Mouse (Mus musculus) olfactory bulb, adult 2 months (tissue): ENCODE data around the gene Retnla.

Experiments used
- CTCF ChIP-seq: fragments of 200-500 bp; IDR thresholded peaks from 2 replicates; pipeline ENCODE4 v1.5.1; 2012; ENCODE audit warnings: low read depth, mild to moderate bottlenecking, low read length, moderate library complexity; ENCODE audit not compliant: insufficient read depth
- POLR2A ChIP-seq: fragments of 200-500 bp; IDR thresholded peaks from 2 replicates; pipeline ENCODE4 v1.6.1; 2012; ENCODE audit warnings: mild to moderate bottlenecking, low read depth, low read length, moderate library complexity; ENCODE audit not compliant: insufficient read depth

DNA sequence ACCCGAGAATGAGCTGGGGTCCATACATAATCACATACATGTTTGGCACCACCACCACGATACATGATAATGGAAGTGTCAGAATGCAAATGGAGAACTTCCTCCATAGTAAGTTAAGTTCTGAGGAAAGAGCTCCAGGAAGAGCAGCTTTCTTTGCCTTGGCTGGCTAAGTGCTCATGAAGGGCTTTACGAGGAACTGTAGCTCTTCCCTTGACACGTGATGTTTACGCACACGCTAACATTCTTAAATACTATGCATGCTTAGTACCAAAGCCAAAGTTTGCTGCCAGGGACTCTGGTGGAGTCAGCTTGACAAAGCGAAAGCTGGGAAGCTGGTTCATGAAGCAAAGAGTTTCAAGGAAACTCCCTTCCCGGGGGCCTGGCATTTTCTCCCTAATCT, 10.3 kb upstream of the Retnla start:
- no peak for TF ChIP-seq CTCF
- no peak for TF ChIP-seq POLR2A
